Mouse (Mus musculus) heart, postnatal 0 days (tissue): ENCODE data around the gene P4ha2.

Source experiments
- CTCF ChIP-seq: IDR thresholded peaks from 2 replicates; pipeline ENCODE4 v1.5.1; 2016; ENCODE audit warnings: antibody characterized with exemption, control low read depth, low read depth
- EP300 ChIP-seq: IDR thresholded peaks from 2 replicates; pipeline ENCODE4 v1.6.1; 2016; ENCODE audit warnings: antibody characterized with exemption, low read depth

GRCm38 (mm10) chr11:54066400-54066799 is 33.5 kb upstream of the P4ha2 start:
- TF ChIP-seq CTCF (no peak), EP300 (no peak)
